Mouse (Mus musculus) MEL (cell line): ENCODE measurements at regions not wholly inside any gene's neighbourhood (a gene's known extent, or its start where the extent isn't known, plus 50 kb on each side); places are given as distances from the start of the nearest gene placed in this dataset.

Experiments
- DNase-seq: peaks from one replicate; pipeline ENCODE4 v3.0.0; 2011; ENCODE audit warnings: low read depth, low spot score
- H3K27ac ChIP-seq: 2 replicates; pipeline ENCODE4 v1.5.1; 2012; ENCODE audit warnings: low read depth, mild to moderate bottlenecking, control low read depth, low read length, moderate library complexity; ENCODE audit not compliant: control insufficient read depth
- H3K27me3 ChIP-seq, 2 experiments: fragments of 150-350 bp in 1 of 2; sonication (generic) in 1 of 2; 2 replicates each; pipeline ENCODE4 v1.6.1; 2012; ENCODE audit warnings: low read length in 2 of 2, mild to moderate bottlenecking in 2 of 2, improper control_type of control experiment in 1 of 2, moderate library complexity in 1 of 2; ENCODE audit not compliant: insufficient read depth in 2 of 2, control insufficient read depth in 1 of 2
- H3K36me3 ChIP-seq, 2 experiments: 2 replicates each; pipeline ENCODE4 v1.6.1; 2012 to 2014; ENCODE audit warnings: low read length in 2 of 2, improper control_type of control experiment in 1 of 2, inconsistent platforms in 1 of 2, mild to moderate bottlenecking in 1 of 2; ENCODE audit not compliant: insufficient read depth in 2 of 2, control insufficient read depth in 1 of 2
- H3K4me1 ChIP-seq, 2 experiments: fragments of 150-350 bp in 1 of 2; sonication (generic) in 1 of 2; 2 replicates each; pipeline ENCODE4 v1.6.1; 2012; ENCODE audit warnings: low read length in 2 of 2, improper control_type of control experiment in 1 of 2, mild to moderate bottlenecking in 1 of 2; ENCODE audit not compliant: insufficient read depth in 2 of 2, control insufficient read depth in 1 of 2
- H3K4me3 ChIP-seq, 2 experiments: fragments of 150-350 bp in 1 of 2; sonication (generic) in 1 of 2; 2 replicates each; pipeline ENCODE4 v1.5.1; 2012; ENCODE audit warnings: low read depth in 2 of 2, low read length in 2 of 2, mild to moderate bottlenecking in 2 of 2, moderate library complexity in 2 of 2, control low read depth in 1 of 2, improper control_type of control experiment in 1 of 2; ENCODE audit not compliant: control insufficient read depth in 1 of 2, insufficient read depth in 1 of 2
- H3K79me2 ChIP-seq: 2 replicates; pipeline ENCODE4 v1.6.1; 2012; ENCODE audit warnings: mild to moderate bottlenecking, low read length, moderate library complexity; ENCODE audit not compliant: control insufficient read depth, poor library complexity, insufficient read depth
- H3K9ac ChIP-seq: 2 replicates; pipeline ENCODE4 v1.6.1; 2012; ENCODE audit warnings: low read depth, mild to moderate bottlenecking, control low read depth, low read length, moderate library complexity; ENCODE audit not compliant: control insufficient read depth, poor library complexity, severe bottlenecking
- H3K9me3 ChIP-seq: fragments of 150-350 bp; sonication (generic); replicated peaks from 2 replicates; pipeline ENCODE4 v1.6.1; 2012; ENCODE audit warnings: mild to moderate bottlenecking, low read length, improper control_type of control experiment, moderate library complexity; ENCODE audit not compliant: insufficient read depth
- CHD1 ChIP-seq: IDR thresholded peaks from 2 replicates; pipeline ENCODE4 v1.6.1; 2012; ENCODE audit warnings: low read depth, mild to moderate bottlenecking, inconsistent platforms, low read length, improper control_type of control experiment
- CHD2 ChIP-seq: IDR thresholded peaks from 2 replicates; pipeline ENCODE4 v1.6.1; 2011; ENCODE audit warnings: low read length, improper control_type of control experiment
- ELF1 ChIP-seq: IDR thresholded peaks from 2 replicates; pipeline ENCODE4 v1.6.1; 2014; ENCODE audit warnings: low read depth, mild to moderate bottlenecking, inconsistent platforms, low read length, improper control_type of control experiment, moderate library complexity
- EP300 ChIP-seq, 2 experiments: IDR thresholded peaks; 2 replicates each; pipeline ENCODE4 v1.6.1; 2011; ENCODE audit warnings: improper control_type of control experiment in 2 of 2, low read length in 2 of 2, low read depth in 1 of 2, mild to moderate bottlenecking in 1 of 2
- ETS1 ChIP-seq: IDR thresholded peaks from 2 replicates; pipeline ENCODE4 v1.6.1; 2012; ENCODE audit warnings: low read depth, mild to moderate bottlenecking, inconsistent platforms, low read length, improper control_type of control experiment, moderate library complexity
- GABPA ChIP-seq: IDR thresholded peaks from 2 replicates; pipeline ENCODE4 v1.6.1; 2012; ENCODE audit warnings: low read depth, mild to moderate bottlenecking, inconsistent platforms, low read length, improper control_type of control experiment, moderate library complexity
- GATA1 ChIP-seq: IDR thresholded peaks from 2 replicates; pipeline ENCODE4 v1.6.1; 2011; ENCODE audit warnings: low read depth, low read length, improper control_type of control experiment
- HCFC1 ChIP-seq: IDR thresholded peaks from 2 replicates; pipeline ENCODE4 v1.6.1; 2012; ENCODE audit warnings: low read depth, mild to moderate bottlenecking, inconsistent platforms, low read length, improper control_type of control experiment, moderate library complexity
- MAFK ChIP-seq: IDR thresholded peaks from 2 replicates; pipeline ENCODE4 v1.6.1; 2011; ENCODE audit warnings: low read depth, mild to moderate bottlenecking, low read length, improper control_type of control experiment, borderline replicate concordance
- MAZ ChIP-seq: IDR thresholded peaks from 2 replicates; pipeline ENCODE4 v1.6.1; 2012; ENCODE audit warnings: low read depth, mild to moderate bottlenecking, inconsistent platforms, low read length, improper control_type of control experiment
- MEF2A ChIP-seq: IDR thresholded peaks from 2 replicates; pipeline ENCODE4 v1.6.1; 2014; ENCODE audit warnings: low read depth, mild to moderate bottlenecking, inconsistent platforms, low read length, improper control_type of control experiment; ENCODE audit not compliant: poor library complexity, insufficient replicate concordance, severe bottlenecking; ENCODE audit errors: extremely low read depth
- MXI1 ChIP-seq: IDR thresholded peaks from 2 replicates; pipeline ENCODE4 v1.6.1; 2011; ENCODE audit warnings: mild to moderate bottlenecking, low read depth, low read length, improper control_type of control experiment
- NELFE ChIP-seq: IDR thresholded peaks from 2 replicates; pipeline ENCODE4 v1.6.1; 2011; ENCODE audit warnings: low read depth, low read length, improper control_type of control experiment
- POLR2AphosphoS2 ChIP-seq: IDR thresholded peaks from 2 replicates; pipeline ENCODE4 v1.6.1; 2011; ENCODE audit warnings: low read length, improper control_type of control experiment
- POLR2AphosphoS5 ChIP-seq: IDR thresholded peaks from 2 replicates; pipeline ENCODE4 v1.6.1; 2012; ENCODE audit warnings: low read depth, borderline replicate concordance, mild to moderate bottlenecking, inconsistent platforms, low read length, moderate library complexity, mixed read lengths
- RAD21 ChIP-seq: IDR thresholded peaks from 2 replicates; pipeline ENCODE4 v1.6.1; 2011; ENCODE audit warnings: mild to moderate bottlenecking, low read depth, low read length, improper control_type of control experiment
- RCOR1 ChIP-seq: IDR thresholded peaks from 2 replicates; pipeline ENCODE4 v1.6.1; 2012; ENCODE audit warnings: low read depth, mild to moderate bottlenecking, inconsistent platforms, low read length, improper control_type of control experiment
- SIN3A ChIP-seq: IDR thresholded peaks from 2 replicates; pipeline ENCODE4 v1.6.1; 2012; ENCODE audit warnings: low read length, improper control_type of control experiment, inconsistent platforms
- SMC3 ChIP-seq: IDR thresholded peaks from 2 replicates; pipeline ENCODE4 v1.6.1; 2011; ENCODE audit warnings: low read depth, low read length, improper control_type of control experiment
- TAL1 ChIP-seq: IDR thresholded peaks from 2 replicates; pipeline ENCODE4 v1.6.1; 2012; ENCODE audit warnings: mild to moderate bottlenecking, inconsistent platforms, low read length, moderate library complexity, mixed read lengths
- TBP ChIP-seq: IDR thresholded peaks from 2 replicates; pipeline ENCODE4 v1.8.0; 2011; ENCODE audit warnings: low read depth, low read length, improper control_type of control experiment
- TCF12 ChIP-seq: IDR thresholded peaks from 2 replicates; pipeline ENCODE4 v1.6.1; 2014; ENCODE audit warnings: low read depth, mild to moderate bottlenecking, inconsistent platforms, low read length, improper control_type of control experiment, moderate library complexity
- UBTF ChIP-seq: IDR thresholded peaks from 2 replicates; pipeline ENCODE4 v1.6.1; 2012; ENCODE audit warnings: low read depth, mild to moderate bottlenecking, inconsistent platforms, low read length, improper control_type of control experiment, moderate library complexity, borderline replicate concordance; ENCODE audit not compliant: insufficient read depth
- USF2 ChIP-seq, 2 experiments: IDR thresholded peaks; 2 replicates each; pipeline ENCODE4 v1.6.1; 2011 to 2012; ENCODE audit warnings: improper control_type of control experiment in 2 of 2, low read length in 2 of 2, borderline replicate concordance in 1 of 2, inconsistent platforms in 1 of 2, low read depth in 1 of 2, mild to moderate bottlenecking in 1 of 2; ENCODE audit not compliant: insufficient read depth in 1 of 2
- ZMIZ1 ChIP-seq: IDR thresholded peaks from 2 replicates; pipeline ENCODE4 v1.6.1; 2012; ENCODE audit warnings: low read depth, mild to moderate bottlenecking, inconsistent platforms, low read length, improper control_type of control experiment, moderate library complexity
- ZNF384 ChIP-seq: IDR thresholded peaks from 2 replicates; pipeline ENCODE4 v1.6.1; 2012; ENCODE audit warnings: low read depth, mild to moderate bottlenecking, inconsistent platforms, low read length, improper control_type of control experiment

GRCm38 (mm10) chr5:73743953-73744352 is 92.8 kb downstream of the Spata18 start:
- Histone ChIP-seq H3K27me3 (peaks cover 0 to 5% of the 10 kb centered on the region in 2 experiments; a peak in 2 of 4 replicates), H3K36me3 (no peaks in the 10 kb centered on the region), H3K4me1 (no peaks in the 10 kb centered on the region), H3K9ac (no peak overlapping the region), H3K9me3 (no peaks in the 10 kb centered on the region), H3K4me3 (no peak overlapping the region), H3K79me2 (no peaks in the 10 kb centered on the region), H3K27ac (no peak overlapping the region)
- DNase-seq = no peak
- TF ChIP-seq POLR2AphosphoS5 (peak; percentile 70; the same call in 1 of the 2 replicates), HCFC1 (no peak)

GRCm38 (mm10) chr5:73749791-73750190 is 98.6 kb downstream of the Spata18 start:
- H3K27ac ChIP-seq = no peak overlapping the region
- DNase-seq = no peak

GRCm38 (mm10) chr5:73752225-73752644 is 101.1 kb downstream of the Spata18 start:
- Histone ChIP-seq H3K27ac (no peak overlapping the region), H3K36me3 (no peaks in the 10 kb centered on the region), H3K4me1 (no peaks in the 10 kb centered on the region), H3K9me3 (no peaks in the 10 kb centered on the region), H3K79me2 (no peaks in the 10 kb centered on the region), H3K4me3 (no peak overlapping the region), H3K27me3 (peaks cover 2 to 4% of the 10 kb centered on the region in 2 experiments; a peak in 2 of 4 replicates), H3K9ac (no peak overlapping the region)
- no peak for TF ChIP-seq TBP
- no peak for TF ChIP-seq NELFE
- no peak for TF ChIP-seq GABPA
- no peak for TF ChIP-seq MAZ
- no peak for TF ChIP-seq RAD21
- no peak for TF ChIP-seq ZMIZ1
- TF ChIP-seq CHD2 = no peak
- no peak for TF ChIP-seq USF2 (IDR thresholded peaks at IDR 0.05; ENCODE audit: borderline replicate concordance in 1 of 2, insufficient read depth in 1 of 2, low read depth in 1 of 2, low read length in 2 of 2)
- TF ChIP-seq ELF1 = no peak
- no peak for TF ChIP-seq MXI1
- TF ChIP-seq GATA1 = no peak
- no peak for TF ChIP-seq TCF12
- TF ChIP-seq ZNF384 = no peak
- TF ChIP-seq SMC3 = no peak
- TF ChIP-seq SIN3A = no peak
- no peak for TF ChIP-seq TAL1
- no peak for DNase-seq

More at GRCm38 (mm10) chr5:73749791-73750190, 98.6 kb downstream of the Spata18 start:
- no peak overlapping the region for H3K4me3 ChIP-seq
- TF ChIP-seq GATA1 = no peak
- no peak for TF ChIP-seq ZNF384
- no peak for TF ChIP-seq NELFE
- no peak for TF ChIP-seq EP300 (IDR thresholded peaks at IDR 0.05; ENCODE audit: low read depth in 1 of 2, low read length in 2 of 2)
- no peak for TF ChIP-seq RAD21
- no peak for TF ChIP-seq TBP
- no peak for TF ChIP-seq MXI1
- no peak for TF ChIP-seq CHD2
- no peak for TF ChIP-seq UBTF
- no peak for TF ChIP-seq ETS1
- TF ChIP-seq MEF2A = no peak
- TF ChIP-seq RCOR1 = no peak
- TF ChIP-seq POLR2AphosphoS5 = no peak
- no peak for TF ChIP-seq USF2 (IDR thresholded peaks at IDR 0.05; ENCODE audit: borderline replicate concordance in 1 of 2, insufficient read depth in 1 of 2, low read depth in 1 of 2, low read length in 2 of 2)
- no peak for TF ChIP-seq CHD1
- no peak for TF ChIP-seq MAFK
- TF ChIP-seq POLR2AphosphoS2 = no peak
- no peak for TF ChIP-seq TCF12
- H3K79me2 ChIP-seq = no peaks in the 10 kb centered on the region
- H3K36me3 ChIP-seq = no peaks in the 10 kb centered on the region
- peaks cover 0 to 2% of the 10 kb centered on the region in 2 experiments; a peak in 2 of 4 replicates for H3K27me3 ChIP-seq
- no peak overlapping the region for H3K9ac ChIP-seq
- no peaks in the 10 kb centered on the region for H3K4me1 ChIP-seq
- no peaks in the 10 kb centered on the region for H3K9me3 ChIP-seq
